Mouse (Mus musculus): ENCODE results near the gene Lrp3.

Gene Lrp3

GRCm38 (mm10) chr7:35189699-35190098 is 25.6 kb downstream of the Lrp3 start:
- no peak for DNase-seq (ENCODE audit: low spot score)

GRCm38 (mm10) chr7:35185889-35186569 is 29.3 kb downstream of the Lrp3 start, which contains the start of gene Slc7a10:
Gene Slc7a10, plus strand, starts transcription at chr7:35186385.
- DNase-seq (ENCODE audit: low spot score), result no peak

- DNase-seq (ENCODE audit: low spot score), result no peak
Observed at GRCm38 (mm10) chr7:35184833-35185724, 30.2 kb downstream of the Lrp3 start.

GRCm38 (mm10) chr7:35176412-35177381 is 38.6 kb downstream of the Lrp3 start:
- peak; percentile 50 for DNase-seq (ENCODE audit: low spot score)

GRCm38 (mm10) chr7:35175533-35175932 is 39.8 kb downstream of the Lrp3 start:
- no peak for DNase-seq (ENCODE audit: low spot score)

GRCm38 (mm10) chr7:35172519-35172918 is 42.8 kb downstream of the Lrp3 start:
- DNase-seq (ENCODE audit: low spot score), result no peak

- DNase-seq (ENCODE audit: low spot score), result peak; percentile 80
Observed at GRCm38 (mm10) chr7:35171867-35172382, 43.4 kb downstream of the Lrp3 start.

GRCm38 (mm10) chr7:35169341-35169740 is 46.0 kb downstream of the Lrp3 start:
- DNase-seq (ENCODE audit: low spot score), result peak; percentile 77

- DNase-seq (ENCODE audit: low spot score), result no peak
Observed at GRCm38 (mm10) chr7:35167925-35168324, 47.4 kb downstream of the Lrp3 start.

GRCm38 (mm10) chr7:35166988-35167387 is 48.3 kb downstream of the Lrp3 start:
- no peak for DNase-seq (ENCODE audit: low spot score)

- no peak for DNase-seq (ENCODE audit: low spot score)
Observed at GRCm38 (mm10) chr7:35164131-35164530, 51.2 kb downstream of the Lrp3 start.

GRCm38 (mm10) chr7:35163600-35163999 is 51.7 kb downstream of the Lrp3 start:
- DNase-seq (ENCODE audit: low spot score), result no peak

- no peak for DNase-seq (ENCODE audit: low spot score)
Observed at GRCm38 (mm10) chr7:35162443-35162842, 52.9 kb downstream of the Lrp3 start.

GRCm38 (mm10) chr7:35157512-35157911 is 57.8 kb downstream of the Lrp3 start:
- no peak for DNase-seq (ENCODE audit: low spot score)

- DNase-seq (ENCODE audit: low spot score), result no peak
Observed at GRCm38 (mm10) chr7:35156561-35157477, 58.5 kb downstream of the Lrp3 start.

GRCm38 (mm10) chr7:35154449-35154848 is 60.8 kb downstream of the Lrp3 start:
- no peak for DNase-seq (ENCODE audit: low spot score)

GRCm38 (mm10) chr7:35150860-35151259 is 64.4 kb downstream of the Lrp3 start:
- no peak for DNase-seq (ENCODE audit: low spot score)

All from MN1 (cell line).